Mouse (Mus musculus) brain, adult 2 months (tissue): Measurements from ENCODE around the gene Cenpo.

ENCODE experiments used
- DNase-seq: peaks from one replicate; pipeline ENCODE4 v3.0.0; 2011; ENCODE audit warnings: low read depth, low spot score

Gene Cenpo

DNA sequence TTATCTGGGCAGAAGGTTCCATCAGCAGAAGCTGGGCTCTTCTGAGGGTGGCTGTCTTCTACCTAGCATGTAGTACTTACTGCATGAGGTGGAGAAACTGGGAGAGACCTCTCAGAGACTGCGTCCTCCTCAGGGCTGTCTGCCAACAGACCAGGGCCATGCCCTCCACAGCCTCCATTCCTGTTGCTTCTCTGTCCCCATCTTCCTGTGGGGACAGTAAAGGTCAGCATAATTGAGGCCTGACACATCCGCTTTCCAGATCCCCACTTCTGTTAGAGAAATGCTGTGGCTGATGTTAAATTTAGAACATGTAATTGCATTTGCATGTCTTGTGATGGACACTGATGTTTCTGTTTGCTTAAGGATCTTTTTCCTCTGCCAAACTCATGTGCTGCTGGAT, 83.2 kb downstream of the Cenpo start:
- DNase-seq: peak; percentile 48
